26 mouse cellular contexts compared by ENCODE assay signal in genomic region chr2:51627211-51627610, GRCm38 (mm10). TPM values are rescaled to one million over a fixed set of nuclear protein-coding genes. Genes with fewer than 3 reads are reported as not detected.
"Had no signal": no experiment of that assay in that cellular context is flagged by ENCODE, and none has a peak within 500 bp of the region (broad histone marks: within the 10 kb centered on the region; RNA-seq: fewer than 3 reads in every experiment).

Tas2r134 (plus strand) TSS chr2:51627511.

- H3K36me3 ChIP-seq: neural tube, embryonic 12.5 days; neural tube, embryonic 13.5 days; neural tube, embryonic 15.5 days; stomach, embryonic 15.5 days had no signal

- H3K4me3 ChIP-seq: neural tube, embryonic 12.5 days; neural tube, embryonic 13.5 days; neural tube, embryonic 15.5 days; stomach, embryonic 15.5 days had no signal

- H3K27me3 ChIP-seq: neural tube, embryonic 12.5 days; neural tube, embryonic 13.5 days; neural tube, embryonic 15.5 days; stomach, embryonic 15.5 days had no signal

- DNase-seq: right cerebral cortex, adult 18-20 months; right cerebral cortex, postnatal 14 days; right cerebral cortex, postnatal 25 days; right cerebral cortex, postnatal 4 days; spleen, adult 18-20 months; thymus, adult 18-20 months; thymus, adult 2 months; thymus, postnatal 14 days; thymus, postnatal 25 days; thymus, postnatal 36 days; thymus, postnatal 4 days had no signal

- H3K9me3 ChIP-seq: neural tube, embryonic 12.5 days; neural tube, embryonic 13.5 days; neural tube, embryonic 15.5 days; stomach, embryonic 15.5 days had no signal

- H3K4me1 ChIP-seq: neural tube, embryonic 12.5 days; neural tube, embryonic 13.5 days; neural tube, embryonic 15.5 days; stomach, embryonic 15.5 days had no signal

RNA-seq across cellular contexts. Expression of gene Tas2r134, which starts in this region (rescaled TPM):
- total RNA-seq: neutrophil, adult 5-6 weeks had no signal
- polyA plus RNA-seq: neural tube, embryonic 11.5 days; neural tube, embryonic 12.5 days; neural tube, embryonic 13.5 days; neural tube, embryonic 14.5 days; neural tube, embryonic 15.5 days; small intestine, adult 2 months; spleen, adult 2 months; stomach, embryonic 14.5 days; stomach, embryonic 15.5 days; stomach, embryonic 16.5 days; stomach, postnatal 0 days; testis, adult 2 months; thymus, adult 2 months; thymus, postnatal 0 days; urinary bladder, adult 2 months had no signal
